Mouse (Mus musculus) heart, embryonic 10.5 days (tissue): ENCODE data around the gene Prss48. TPM values are rescaled to one million over a fixed set of nuclear protein-coding genes. Genes with fewer than 3 reads are reported as not detected.

Experiments
- DNase-seq: peaks from one replicate; pipeline ENCODE4 v3.0.0-alpha.2; 2017; ENCODE audit warnings: low spot score
- H3K27ac ChIP-seq: fragments of 300-500 bp; sonication (generic); 2 replicates; pipeline ENCODE4 v1.5.1; 2016; ENCODE audit warnings: mild to moderate bottlenecking
- H3K27me3 ChIP-seq: fragments of 300-500 bp; sonication (generic); 2 replicates; pipeline ENCODE4 v1.6.1; 2016; ENCODE audit warnings: mild to moderate bottlenecking; ENCODE audit not compliant: poor library complexity, insufficient read depth, severe bottlenecking
- H3K36me3 ChIP-seq: fragments of 300-500 bp; sonication (generic); 2 replicates; pipeline ENCODE4 v1.6.1; 2016; ENCODE audit warnings: mild to moderate bottlenecking, moderate library complexity
- H3K4me1 ChIP-seq: fragments of 300-500 bp; sonication (generic); 2 replicates; pipeline ENCODE4 v1.6.1; 2016; ENCODE audit warnings: mild to moderate bottlenecking
- H3K4me3 ChIP-seq: fragments of 300-500 bp; sonication (generic); 2 replicates; pipeline ENCODE4 v1.5.1; 2016; ENCODE audit warnings: mild to moderate bottlenecking, moderate library complexity
- H3K9me3 ChIP-seq: fragments of 300-500 bp; sonication (generic); 2 replicates; pipeline ENCODE4 v1.6.1; 2016; ENCODE audit warnings: mild to moderate bottlenecking, moderate library complexity
- WGBS: fragments of 180-500 bp; shearing (Covaris S2); methylation state at CpG from one replicate; pipeline ENCODE4 v1.1.7; 2016; 5-methylcytosine and 5-hydroxymethylcytosine counted together
- polyA plus RNA-seq: library from polyadenylated mRNA; unstranded; fragments of >200 nt; fragmentation: Nextera tagmentation; extraction: Ambion mirVana; gene quantifications from 2 replicates; pipeline ENCODE4 v1.2.1, GENCODE M21; 2016

Prss48 gene
- polyA plus RNA-seq, result not detected in 2 replicates

DNA sequence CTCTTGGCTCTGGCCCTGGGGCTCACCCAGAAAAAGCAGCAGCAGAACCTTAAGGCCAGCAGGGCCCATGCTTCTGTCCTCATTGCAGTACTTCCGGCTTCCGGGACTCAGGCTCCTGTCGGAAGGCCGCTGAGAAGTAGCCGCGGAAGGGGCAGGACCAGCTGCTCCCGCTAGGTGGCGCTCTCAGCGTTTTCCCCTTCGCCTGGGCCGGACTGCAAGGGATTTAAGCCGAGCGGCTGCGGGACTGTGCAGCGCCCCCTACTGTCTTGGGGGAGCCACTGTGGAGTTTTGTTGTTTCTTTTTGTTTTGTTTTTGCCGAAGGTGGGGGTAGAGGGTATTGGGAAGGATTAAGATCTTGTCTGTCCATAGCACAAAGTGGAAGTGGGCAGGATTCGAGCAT lies at the start of gene Prss48:
Gene Prss48 (minus strand): TSS at position 69 of the 400 bp plus-strand sequence.
- 69% methylated on average over 17 of the region's 17 CpGs for WGBS

DNA sequence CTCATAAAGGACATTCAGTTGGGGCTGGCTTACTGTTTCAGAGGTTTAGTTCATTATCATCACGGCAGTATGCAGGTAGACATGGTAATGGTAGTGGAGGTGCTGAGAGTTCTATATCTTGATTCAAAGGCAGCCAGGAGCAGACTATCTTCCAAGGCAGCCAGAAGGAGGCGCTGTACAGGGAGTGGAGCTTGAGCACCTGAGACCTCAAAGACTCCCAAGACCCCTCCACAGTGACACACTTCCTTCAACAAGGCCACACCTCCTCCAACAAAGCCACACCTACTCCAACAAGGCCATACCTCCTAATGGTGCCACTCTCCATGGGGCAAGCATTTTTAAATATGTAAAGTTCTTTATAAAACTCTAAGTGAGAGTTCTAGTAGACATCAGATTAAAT lies 46.8 kb upstream of the Prss48 start:
- Histone ChIP-seq H3K9me3 (no peaks in the 10 kb centered on the region), H3K4me3 (no peak overlapping the region), H3K27me3 (no peaks in the 10 kb centered on the region), H3K27ac (no peak overlapping the region), H3K36me3 (peaks cover 19% of the 10 kb centered on the region; the same call in 1 of the 2 replicates), H3K4me1 (no peaks in the 10 kb centered on the region)
- no peak for DNase-seq
- WGBS, result 83% methylated on average over 2 of the region's 2 CpGs

More for the DNA sequence above, at the start of gene Prss48:
- H3K27ac ChIP-seq, result no peak within 1 kb of the TSS
- H3K4me3 ChIP-seq, result no peak within 1 kb of the TSS
- H3K27me3 ChIP-seq, result no peaks in the 10 kb centered on the region
- H3K4me1 ChIP-seq, result peaks cover 3% of the 10 kb centered on the region
- H3K36me3 ChIP-seq, result no peaks in the 10 kb centered on the region
- DNase-seq, result no peak
- 0 out of 2 replicates have a peak, but pooled peaks cover 3% of the 10 kb centered on the region for H3K9me3 ChIP-seq

DNA sequence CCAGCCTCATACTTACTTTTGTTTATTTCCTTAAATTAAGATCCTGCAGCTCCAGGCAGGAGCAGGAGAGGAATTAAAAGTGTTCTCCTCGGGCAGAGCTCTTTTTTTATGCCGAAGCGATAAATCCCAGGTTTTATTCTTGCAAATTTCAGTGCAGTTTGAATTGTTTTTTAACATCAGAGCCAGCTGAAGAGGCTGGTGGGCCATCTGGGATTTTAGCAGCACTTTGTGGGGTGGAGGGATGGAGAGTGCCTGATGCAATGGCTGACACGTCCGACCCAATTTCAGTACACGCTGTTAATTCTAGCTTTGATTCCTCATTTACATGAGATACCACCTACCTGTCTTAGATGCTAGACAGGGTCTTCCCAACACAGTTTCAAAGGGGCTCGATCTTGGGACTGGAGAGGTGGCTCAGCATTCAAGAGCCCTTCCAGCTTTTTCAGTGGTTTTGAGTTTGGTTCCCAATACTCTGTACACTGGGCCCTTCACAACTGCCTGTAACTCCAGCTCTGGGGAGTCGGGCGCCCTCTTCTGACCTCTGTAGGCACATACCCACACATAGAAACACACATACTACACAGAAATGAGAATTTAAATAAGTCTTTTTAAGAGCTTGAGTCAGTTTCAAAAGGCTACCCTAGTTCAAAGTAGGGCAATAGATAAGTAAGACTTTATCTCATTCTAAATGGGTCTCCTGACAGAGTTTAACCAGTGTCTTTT lies 45.6 kb upstream of the Prss48 start:
- no peaks in the 10 kb centered on the region for H3K4me1 ChIP-seq
- H3K36me3 ChIP-seq, result peaks cover 24% of the 10 kb centered on the region; the same call in 1 of the 2 replicates
- H3K9me3 ChIP-seq, result no peaks in the 10 kb centered on the region
- WGBS, result 87% methylated on average over 9 of the region's 9 CpGs
- no peaks in the 10 kb centered on the region for H3K27me3 ChIP-seq
- no peak overlapping the region for H3K4me3 ChIP-seq
- no peak for DNase-seq
- no peak overlapping the region for H3K27ac ChIP-seq

DNA sequence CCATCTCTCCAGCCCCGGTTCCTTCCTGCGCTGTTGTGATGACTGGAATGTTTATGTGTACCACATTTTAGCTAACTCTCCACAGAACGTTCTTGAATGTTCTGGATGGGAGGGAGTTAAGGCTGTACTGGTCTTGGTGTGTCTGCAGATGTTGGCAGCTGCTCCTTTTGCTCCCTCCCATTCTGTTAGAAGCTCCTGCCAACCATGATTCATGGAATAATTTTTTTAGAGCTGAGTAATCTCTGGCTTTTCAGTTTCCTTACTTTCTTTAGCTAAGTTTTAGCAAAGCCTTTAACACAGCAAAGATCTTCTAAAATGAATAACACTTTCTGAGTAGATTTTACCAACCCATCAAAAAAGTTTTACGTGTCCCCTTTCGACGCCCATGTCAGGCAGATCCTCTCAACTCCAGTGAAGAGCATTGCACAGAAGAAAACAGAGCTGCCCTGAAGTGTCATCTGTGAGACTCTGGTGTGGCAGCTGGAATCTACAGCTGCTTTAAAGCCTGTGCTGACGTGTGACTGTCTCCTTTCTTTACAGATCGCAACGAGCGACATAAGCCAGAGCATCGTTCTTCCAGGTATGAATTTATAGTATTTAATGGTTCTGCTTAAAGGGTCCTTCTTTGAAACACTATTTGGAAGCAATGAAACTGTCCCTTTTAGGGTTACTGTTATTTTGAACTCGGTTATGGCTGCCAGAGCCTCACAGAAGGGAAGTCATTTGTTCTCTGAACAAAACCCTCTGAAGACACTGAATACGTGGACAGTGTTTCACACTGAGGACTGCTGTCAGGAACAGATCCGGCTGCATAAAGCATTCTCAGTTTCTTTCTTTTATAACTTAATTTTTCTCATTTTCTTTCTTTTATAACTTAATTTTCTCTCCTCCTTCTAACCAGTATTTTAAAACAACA lies 38.3 kb upstream of the Prss48 start:
- WGBS, result 64% methylated on average over 14 of the region's 14 CpGs
- no peaks in the 10 kb centered on the region for H3K9me3 ChIP-seq
- no peak overlapping the region for H3K4me3 ChIP-seq
- DNase-seq, result no peak
- no peak overlapping the region for H3K27ac ChIP-seq
- H3K4me1 ChIP-seq, result peaks cover 12% of the 10 kb centered on the region
- H3K36me3 ChIP-seq, result peaks cover 12% of the 10 kb centered on the region; the same call in 1 of the 2 replicates
- H3K27me3 ChIP-seq, result no peaks in the 10 kb centered on the region

DNA sequence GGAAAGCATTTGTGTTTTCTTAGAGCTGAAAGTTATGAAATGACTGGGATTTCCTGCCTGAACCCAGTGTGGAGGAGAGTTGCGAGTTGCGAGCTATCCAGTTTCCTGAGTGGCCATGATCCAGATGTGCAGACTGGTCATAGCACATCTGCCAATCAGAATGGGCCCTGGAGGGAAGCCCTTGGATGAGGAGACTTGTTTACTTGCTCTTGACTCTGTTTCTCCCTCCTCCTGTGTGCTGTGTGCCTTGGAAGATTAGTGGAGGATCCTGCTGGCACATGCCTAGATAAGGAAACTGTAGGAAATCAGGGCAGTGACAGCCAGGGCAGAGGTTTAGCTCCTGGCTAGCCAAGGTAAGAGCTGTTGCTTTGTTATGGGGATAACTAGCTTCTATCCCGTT lies 36.4 kb upstream of the Prss48 start:
- Histone ChIP-seq H3K4me1 (peaks cover 15% of the 10 kb centered on the region), H3K27me3 (no peaks in the 10 kb centered on the region), H3K4me3 (no peak overlapping the region), H3K27ac (peak overlapping the region; percentile 10; the same call in 1 of the 2 replicates), H3K9me3 (no peaks in the 10 kb centered on the region), H3K36me3 (peaks cover 12% of the 10 kb centered on the region; the same call in 1 of the 2 replicates)
- 27% methylated on average over 3 of the region's 3 CpGs for WGBS
- DNase-seq, result no peak

DNA sequence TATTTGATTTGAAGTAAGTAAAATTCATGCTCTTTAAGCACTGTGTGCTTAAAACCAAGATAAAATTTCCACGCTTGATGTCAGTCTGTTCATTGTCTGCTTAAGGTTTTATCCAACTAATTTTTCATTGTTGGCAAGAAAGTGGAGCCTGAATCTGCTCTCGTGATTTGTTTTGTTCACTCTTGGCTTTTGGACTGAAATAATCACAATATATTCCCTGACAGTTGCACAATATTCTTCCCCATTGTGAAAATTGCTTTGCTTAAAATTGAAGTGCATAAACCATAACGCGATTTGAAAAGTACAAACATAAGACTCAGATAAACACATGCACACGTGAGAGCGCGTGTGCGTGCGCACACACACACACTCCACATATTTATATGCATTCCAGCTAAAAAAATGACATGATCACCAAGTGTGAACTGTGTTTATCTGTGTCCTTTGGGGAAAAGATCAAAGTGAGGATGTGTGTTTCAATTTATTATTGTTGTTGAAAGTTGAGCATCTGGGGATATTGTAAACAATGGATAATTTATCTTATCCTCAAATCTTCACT lies 35.7 kb upstream of the Prss48 start:
- WGBS, result 93% methylated on average over 9 of the region's 9 CpGs
- no peak for DNase-seq
- H3K27me3 ChIP-seq, result no peaks in the 10 kb centered on the region
- peaks cover 8% of the 10 kb centered on the region; the same call in 1 of the 2 replicates for H3K36me3 ChIP-seq
- H3K9me3 ChIP-seq, result no peaks in the 10 kb centered on the region
- peaks cover 21% of the 10 kb centered on the region for H3K4me1 ChIP-seq
- no peak overlapping the region for H3K4me3 ChIP-seq
- no peak overlapping the region for H3K27ac ChIP-seq

DNA sequence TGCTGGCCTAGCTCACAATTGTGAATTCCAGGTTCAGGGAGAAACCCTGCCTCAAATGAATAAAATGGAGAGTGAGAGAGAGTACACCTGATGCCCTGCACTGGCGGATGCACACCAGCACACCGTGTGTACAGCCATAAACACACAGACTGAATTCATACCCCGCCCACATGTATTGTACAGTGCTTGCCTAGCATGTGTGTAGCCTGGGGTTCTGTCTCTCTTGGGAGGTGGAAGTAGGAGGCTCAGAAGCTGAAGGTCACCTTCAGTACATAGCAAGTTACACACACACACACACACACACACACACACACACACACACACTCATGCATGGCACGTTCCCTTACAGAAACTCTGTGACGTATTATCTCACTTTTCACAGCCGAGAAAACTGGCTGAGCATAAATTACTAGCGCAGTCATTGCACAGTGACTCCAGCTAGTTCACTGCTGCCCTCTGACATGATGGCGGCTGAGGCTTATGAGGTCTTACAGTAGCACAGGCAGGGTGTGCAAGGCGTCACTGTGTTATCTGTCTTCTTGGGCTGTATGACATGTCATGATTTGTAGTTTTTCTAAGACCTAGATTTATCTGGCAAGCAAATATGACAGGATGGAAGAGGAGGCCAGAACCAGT lies 31.3 kb upstream of the Prss48 start:
- 71% methylated on average over 9 of the region's 9 CpGs for WGBS
- Histone ChIP-seq H3K36me3 (peaks cover 5% of the 10 kb centered on the region; the same call in 1 of the 2 replicates), H3K4me1 (peaks cover 19% of the 10 kb centered on the region), H3K4me3 (no peak overlapping the region), H3K27me3 (no peaks in the 10 kb centered on the region; the same call in 1 of the 2 replicates), H3K27ac (0 out of 2 replicates have a peak overlapping the region, but pooled peaks have one; percentile 29), H3K9me3 (no peaks in the 10 kb centered on the region)
- DNase-seq, result peak; percentile 60

DNA sequence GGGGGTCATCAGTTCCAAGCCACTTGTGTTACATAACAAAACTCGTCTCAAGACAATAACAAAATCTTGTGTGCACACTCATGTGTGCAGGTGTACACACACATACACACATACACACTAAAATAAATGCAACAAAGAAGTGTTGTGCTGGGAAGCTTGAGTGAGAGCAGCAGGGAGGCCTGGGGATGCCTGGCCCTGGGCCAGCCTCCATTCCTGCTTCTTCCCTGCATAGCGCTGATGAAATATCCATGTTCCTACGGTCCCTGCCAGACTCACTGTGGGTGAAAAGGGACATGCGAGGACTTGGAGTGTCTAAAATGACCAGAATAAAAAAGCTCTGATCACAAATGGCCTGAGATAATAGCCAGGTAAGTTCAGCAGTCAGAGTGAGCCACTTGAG lies 28.3 kb upstream of the Prss48 start:
- Histone ChIP-seq H3K36me3 (no peaks in the 10 kb centered on the region), H3K9me3 (no peaks in the 10 kb centered on the region), H3K4me3 (no peak overlapping the region), H3K27me3 (peaks cover 10% of the 10 kb centered on the region; the same call in 1 of the 2 replicates), H3K4me1 (peaks cover 21% of the 10 kb centered on the region), H3K27ac (no peak overlapping the region)
- WGBS, result 79% methylated on average over 4 of the region's 4 CpGs
- DNase-seq, result peak; percentile 27

DNA sequence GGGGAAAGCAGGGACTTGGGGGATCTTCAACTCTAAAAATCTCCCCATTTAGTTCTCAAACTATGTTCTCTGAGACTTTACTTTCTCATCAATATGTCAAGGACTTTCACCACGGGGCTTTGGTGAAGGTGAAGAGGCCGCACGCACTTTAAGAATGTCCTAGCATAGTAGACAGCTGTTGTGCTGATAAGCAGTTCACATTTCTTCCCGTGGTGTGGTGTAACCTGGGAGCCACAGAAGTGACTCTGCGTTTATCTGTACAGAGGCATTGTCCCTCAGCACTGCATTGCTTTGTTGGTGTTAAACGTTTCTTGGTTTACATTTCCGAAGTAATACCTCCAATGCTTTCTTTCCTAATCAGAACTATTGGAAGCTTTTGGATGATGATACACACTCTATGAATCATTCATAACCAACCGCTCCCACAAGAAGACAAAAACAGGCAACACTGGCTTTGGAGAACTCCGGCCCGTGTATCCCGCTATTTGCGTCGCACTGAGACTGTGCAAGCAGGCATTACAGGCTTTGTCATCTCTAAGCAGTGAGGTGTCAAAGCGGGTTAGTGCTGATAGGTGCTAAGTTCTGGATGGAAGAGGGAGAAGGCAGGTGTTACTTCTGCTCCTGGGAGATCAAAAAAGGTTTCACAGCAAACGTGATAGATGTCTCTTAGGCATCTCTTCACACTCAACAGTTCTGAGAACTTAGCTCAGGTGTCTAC lies 26.5 kb upstream of the Prss48 start:
- H3K4me3 ChIP-seq, result no peak overlapping the region

DNA sequence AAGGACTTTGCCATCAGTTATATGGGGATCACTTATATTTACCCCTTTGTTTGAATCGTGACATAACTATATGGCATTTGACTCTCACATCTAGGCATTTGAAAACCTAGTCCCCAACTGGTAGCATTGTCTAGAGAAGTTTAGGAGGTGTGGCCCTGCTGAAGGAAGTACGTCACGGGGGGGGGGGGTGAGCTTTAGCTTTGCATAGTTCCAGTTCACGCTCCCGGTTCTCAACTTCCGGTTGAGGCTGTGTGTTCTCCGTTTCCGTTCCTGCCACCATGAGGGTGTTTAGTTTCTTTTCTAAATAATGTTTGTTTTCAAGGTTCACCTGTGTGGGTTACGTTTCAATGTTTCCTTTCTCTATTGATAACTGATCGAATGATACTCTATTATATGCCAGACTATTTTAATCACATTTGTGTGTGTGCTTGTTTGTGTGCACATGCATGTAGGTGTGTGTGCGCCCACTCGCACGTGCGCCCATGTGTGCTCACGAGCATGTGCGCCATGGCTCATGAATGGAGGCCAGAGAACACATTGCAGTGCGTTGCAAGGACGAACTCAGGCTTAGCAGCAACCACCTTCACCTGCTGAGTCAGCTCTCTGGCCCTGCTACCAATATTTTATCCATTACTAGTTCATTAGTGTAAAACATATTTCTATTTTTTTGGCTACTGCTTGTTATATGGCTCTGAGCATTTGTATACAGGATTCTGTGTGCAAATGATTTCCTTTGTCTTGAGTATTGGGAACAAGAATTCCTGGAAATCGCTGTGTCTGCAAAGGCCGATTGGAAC lies 23.2 kb upstream of the Prss48 start:
- Histone ChIP-seq H3K4me1 (peaks cover 12% of the 10 kb centered on the region; the same call in 1 of the 2 replicates), H3K27me3 (peaks cover 42% of the 10 kb centered on the region; the same call in 1 of the 2 replicates), H3K36me3 (0 out of 2 replicates have a peak, but pooled peaks cover 3% of the 10 kb centered on the region), H3K4me3 (no peak overlapping the region), H3K27ac (no peak overlapping the region), H3K9me3 (no peaks in the 10 kb centered on the region)
- peak; percentile 35 for DNase-seq
- 92% methylated on average over 20 of the region's 20 CpGs for WGBS

More for the DNA sequence above, 26.5 kb upstream of the Prss48 start:
- Histone ChIP-seq H3K36me3 (0 out of 2 replicates have a peak, but pooled peaks cover 3% of the 10 kb centered on the region), H3K4me1 (peaks cover 19% of the 10 kb centered on the region), H3K27ac (no peak overlapping the region), H3K9me3 (no peaks in the 10 kb centered on the region), H3K27me3 (peaks cover 21% of the 10 kb centered on the region; the same call in 1 of the 2 replicates)
- WGBS, result 51% methylated on average over 15 of the region's 15 CpGs
- peak; percentile 74 for DNase-seq
